Mouse (Mus musculus): ENCODE results near the gene Hsd17b11. TPM values are rescaled to one million over a fixed set of nuclear protein-coding genes. Genes with fewer than 3 reads are reported as not detected.

Gene Hsd17b11
- polyA plus RNA-seq, 1 experiment from 2014 or later, result 2.6 TPM

GRCm38 (mm10) chr5:104056295-104056694 lies 34.6 kb upstream of the Hsd17b11 start:
- Histone ChIP-seq H3K4me1 (ENCODE audit: control insufficient read depth, insufficient read depth, low read length) (no peaks in the 10 kb centered on the region), H3K9ac (ENCODE audit: low read depth, low read length) (no peak overlapping the region), H3K4me2 (ENCODE audit: low read length) (no peak overlapping the region), H3K27me3 (ENCODE audit: control insufficient read depth, insufficient read depth, low read depth, low read length) (no peaks in the 10 kb centered on the region), H3K9me3 (replicated peaks; ENCODE audit: control insufficient read depth, low read length, poor library complexity, severe bottlenecking) (no peaks in the 10 kb centered on the region; the same call in 1 of the 2 replicates), H3K27ac (ENCODE audit: low read length) (no peak overlapping the region), H3K4me3 (ENCODE audit: low read depth, low read length) (no peak overlapping the region), H3K36me3 (ENCODE audit: control insufficient read depth, insufficient read depth, low read length) (peaks cover 11% of the 10 kb centered on the region)
- WGBS, result 89% methylated on average over 7 of the region's 7 CpGs
- ATAC-seq, result no peak

DNA sequence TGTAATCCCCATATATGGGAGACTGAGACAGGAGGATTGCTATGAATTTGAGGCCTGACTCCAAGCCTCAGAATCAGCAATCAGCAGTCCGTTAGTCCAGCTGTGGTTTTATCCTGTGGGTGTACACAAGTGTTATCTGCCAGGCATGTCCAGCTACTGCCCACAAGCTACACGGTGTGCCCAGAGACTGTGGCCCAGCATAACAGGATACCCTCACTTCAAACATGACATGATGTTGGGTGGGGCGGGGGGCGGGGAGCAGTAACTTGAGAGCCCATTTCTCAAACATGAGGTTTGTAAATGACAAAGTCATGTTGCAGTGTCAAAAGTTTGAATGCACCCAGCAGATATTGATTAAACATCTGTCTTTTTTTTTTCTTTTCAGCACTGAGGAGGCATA lies 34.1 kb upstream of the Hsd17b11 start:
- no peak for ATAC-seq
- no peaks in the 10 kb centered on the region for H3K27me3 ChIP-seq (ENCODE audit: control insufficient read depth, insufficient read depth, low read depth, low read length)
- 99% methylated on average over 4 of the region's 4 CpGs for whole genome bisulfite sequencing
- no peak overlapping the region for H3K27ac ChIP-seq (ENCODE audit: low read length)
- no peak overlapping the region for H3K4me2 ChIP-seq (ENCODE audit: low read length)
- H3K4me3 ChIP-seq (ENCODE audit: low read depth, low read length), result no peak overlapping the region
- no peaks in the 10 kb centered on the region; the same call in 1 of the 2 replicates for H3K9me3 ChIP-seq (replicated peaks; ENCODE audit: control insufficient read depth, low read length, poor library complexity, severe bottlenecking)
- H3K9ac ChIP-seq (ENCODE audit: low read depth, low read length), result no peak overlapping the region
- no peaks in the 10 kb centered on the region for H3K4me1 ChIP-seq (ENCODE audit: control insufficient read depth, insufficient read depth, low read length)
- H3K36me3 ChIP-seq (ENCODE audit: control insufficient read depth, insufficient read depth, low read length), result peaks cover 15% of the 10 kb centered on the region

- H3K9ac ChIP-seq (ENCODE audit: low read depth, low read length), result no peak overlapping the region
- no peak for ATAC-seq
- H3K4me2 ChIP-seq (ENCODE audit: low read length), result no peak overlapping the region
- 92% methylated on average over 4 of the region's 4 CpGs for WGBS
- no peak overlapping the region for H3K27ac ChIP-seq (ENCODE audit: low read length)
- H3K4me1 ChIP-seq (ENCODE audit: control insufficient read depth, insufficient read depth, low read length), result no peaks in the 10 kb centered on the region
- H3K27me3 ChIP-seq (ENCODE audit: control insufficient read depth, insufficient read depth, low read depth, low read length), result no peaks in the 10 kb centered on the region
- no peaks in the 10 kb centered on the region; the same call in 1 of the 2 replicates for H3K9me3 ChIP-seq (replicated peaks; ENCODE audit: control insufficient read depth, low read length, poor library complexity, severe bottlenecking)
- H3K36me3 ChIP-seq (ENCODE audit: control insufficient read depth, insufficient read depth, low read length), result peaks cover 17% of the 10 kb centered on the region
- H3K4me3 ChIP-seq (ENCODE audit: low read depth, low read length), result no peak overlapping the region
Observed at GRCm38 (mm10) chr5:104054938-104055337, 33.2 kb upstream of the Hsd17b11 start.

GRCm38 (mm10) chr5:104052956-104053355 lies 31.2 kb upstream of the Hsd17b11 start:
- Histone ChIP-seq H3K4me2 (ENCODE audit: low read length) (no peak overlapping the region), H3K9me3 (replicated peaks; ENCODE audit: control insufficient read depth, low read length, poor library complexity, severe bottlenecking) (no peaks in the 10 kb centered on the region; the same call in 1 of the 2 replicates), H3K27me3 (ENCODE audit: control insufficient read depth, insufficient read depth, low read depth, low read length) (no peaks in the 10 kb centered on the region), H3K4me3 (ENCODE audit: low read depth, low read length) (no peak overlapping the region), H3K36me3 (ENCODE audit: control insufficient read depth, insufficient read depth, low read length) (peaks cover 17% of the 10 kb centered on the region), H3K27ac (ENCODE audit: low read length) (no peak overlapping the region), H3K4me1 (ENCODE audit: control insufficient read depth, insufficient read depth, low read length) (peaks cover 4% of the 10 kb centered on the region; the same call in 1 of the 2 replicates), H3K9ac (ENCODE audit: low read depth, low read length) (no peak overlapping the region)
- no peak for ATAC-seq
- WGBS, result 56% methylated on average over 8 of the region's 8 CpGs

GRCm38 (mm10) chr5:104048139-104048538 lies 26.4 kb upstream of the Hsd17b11 start:
- H3K4me3 ChIP-seq (ENCODE audit: low read depth, low read length), result peak overlapping the region; percentile 82
- 0 out of 2 replicates have a peak overlapping the region, but pooled peaks have one; percentile 89 for H3K9ac ChIP-seq (ENCODE audit: low read depth, low read length)

GRCm38 (mm10) chr5:104047200-104048105 lies 25.7 kb upstream of the Hsd17b11 start:
- peak; percentile 33; the same call in 1 of the 2 replicates for ATAC-seq
- Histone ChIP-seq H3K27me3 (ENCODE audit: control insufficient read depth, insufficient read depth, low read depth, low read length) (no peaks in the 10 kb centered on the region), H3K9me3 (replicated peaks; ENCODE audit: control insufficient read depth, low read length, poor library complexity, severe bottlenecking) (no peaks in the 10 kb centered on the region; the same call in 1 of the 2 replicates), H3K9ac (ENCODE audit: low read depth, low read length) (peak overlapping the region; percentile 89), H3K4me3 (ENCODE audit: low read depth, low read length) (peak overlapping the region; percentile 82), H3K4me1 (ENCODE audit: control insufficient read depth, insufficient read depth, low read length) (peaks cover 14% of the 10 kb centered on the region), H3K4me2 (ENCODE audit: low read length) (peak overlapping the region; percentile 65), H3K36me3 (ENCODE audit: control insufficient read depth, insufficient read depth, low read length) (peaks cover 17% of the 10 kb centered on the region), H3K27ac (ENCODE audit: low read length) (peak overlapping the region; percentile 81)
- 13% methylated on average over 19 of the region's 19 CpGs for WGBS

More at GRCm38 (mm10) chr5:104048139-104048538, 26.4 kb upstream of the Hsd17b11 start:
- 58% methylated on average over 4 of the region's 4 CpGs for WGBS
- no peak for ATAC-seq
- Histone ChIP-seq H3K9me3 (replicated peaks; ENCODE audit: control insufficient read depth, low read length, poor library complexity, severe bottlenecking) (no peaks in the 10 kb centered on the region; the same call in 1 of the 2 replicates), H3K27ac (ENCODE audit: low read length) (no peak overlapping the region), H3K4me1 (ENCODE audit: control insufficient read depth, insufficient read depth, low read length) (peaks cover 14% of the 10 kb centered on the region), H3K4me2 (ENCODE audit: low read length) (peak overlapping the region; percentile 65), H3K36me3 (ENCODE audit: control insufficient read depth, insufficient read depth, low read length) (peaks cover 17% of the 10 kb centered on the region), H3K27me3 (ENCODE audit: control insufficient read depth, insufficient read depth, low read depth, low read length) (no peaks in the 10 kb centered on the region)

GRCm38 (mm10) chr5:104046256-104047199 lies 24.8 kb upstream of the Hsd17b11 start, which contains the start of gene Nudt9:
Gene Nudt9 (plus strand): TSS chr5:104046306.
- peak within 1 kb of the TSS; percentile 81 for H3K27ac ChIP-seq (ENCODE audit: low read length)
- H3K4me1 ChIP-seq (ENCODE audit: control insufficient read depth, insufficient read depth, low read length), result peaks cover 14% of the 10 kb centered on the region
- H3K36me3 ChIP-seq (ENCODE audit: control insufficient read depth, insufficient read depth, low read length), result peaks cover 8% of the 10 kb centered on the region
- H3K9ac ChIP-seq (ENCODE audit: low read depth, low read length), result peak within 1 kb of the TSS; percentile 89
- H3K9me3 ChIP-seq (replicated peaks; ENCODE audit: control insufficient read depth, low read length, poor library complexity, severe bottlenecking), result no peaks in the 10 kb centered on the region; the same call in 1 of the 2 replicates
- peak within 1 kb of the TSS; percentile 82 for H3K4me3 ChIP-seq (ENCODE audit: low read depth, low read length)
- WGBS, result 4% methylated on average over 90 of the region's 90 CpGs
- peak; percentile 99 for ATAC-seq
- peak within 1 kb of the TSS; percentile 65 for H3K4me2 ChIP-seq (ENCODE audit: low read length)
- H3K27me3 ChIP-seq (ENCODE audit: control insufficient read depth, insufficient read depth, low read depth, low read length), result no peaks in the 10 kb centered on the region

DNA sequence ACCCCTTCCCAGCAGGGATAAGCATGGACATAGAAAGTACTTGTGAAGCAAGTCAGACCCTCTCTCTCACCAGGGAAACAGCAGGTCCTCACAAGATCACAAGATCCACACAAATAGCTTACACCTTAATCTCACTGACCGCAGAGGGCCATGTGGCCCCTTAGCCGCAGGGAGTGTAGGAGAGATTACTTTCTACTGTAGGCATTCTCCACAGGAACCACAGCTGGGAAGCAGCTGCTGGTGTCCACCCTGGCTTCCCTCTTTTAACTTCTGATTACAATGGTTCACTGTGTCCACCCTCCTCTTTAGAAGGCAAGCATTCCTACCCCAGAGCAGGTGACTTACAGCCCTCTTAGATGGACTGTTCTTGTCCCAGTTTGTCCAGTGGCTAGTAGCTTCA lies 22.0 kb upstream of the Hsd17b11 start:
- H3K9me3 ChIP-seq (replicated peaks; ENCODE audit: control insufficient read depth, low read length, poor library complexity, severe bottlenecking), result no peaks in the 10 kb centered on the region
- no peak overlapping the region for H3K4me2 ChIP-seq (ENCODE audit: low read length)
- H3K36me3 ChIP-seq (ENCODE audit: control insufficient read depth, insufficient read depth, low read length), result no peaks in the 10 kb centered on the region
- no peak for ATAC-seq
- no peak overlapping the region for H3K4me3 ChIP-seq (ENCODE audit: low read depth, low read length)
- H3K4me1 ChIP-seq (ENCODE audit: control insufficient read depth, insufficient read depth, low read length), result peaks cover 14% of the 10 kb centered on the region
- H3K27ac ChIP-seq (ENCODE audit: low read length), result no peak overlapping the region
- no peaks in the 10 kb centered on the region for H3K27me3 ChIP-seq (ENCODE audit: control insufficient read depth, insufficient read depth, low read depth, low read length)
- H3K9ac ChIP-seq (ENCODE audit: low read depth, low read length), result no peak overlapping the region
- WGBS, result 41% methylated on average over 2 of the region's 2 CpGs

All from midbrain, embryonic 16.5 days (tissue).